In genomic region chr2:27826826-27827225, GRCm38 (mm10) we compare ENCODE assay signal across 30 mouse cellular contexts. TPM values are rescaled to one million over a fixed set of nuclear protein-coding genes. Genes with fewer than 3 reads are reported as not detected.
DNase-seq lines count a peak whose midpoint lies in the region; ATAC-seq lines count a peak whose summit lies in the region.
"Had no signal": no experiment of that assay in that cellular context is flagged by ENCODE, and none has a peak within 500 bp of the region (broad histone marks: within the 10 kb centered on the region; RNA-seq: fewer than 3 reads in every experiment).

No protein-coding gene starts in this region.

- no peak overlapping the region for H3K4me2 ChIP-seq in limb, embryonic 12.5 days
- no peak overlapping the region for H3K4me2 ChIP-seq in limb, embryonic 15.5 days
- H3K4me2 ChIP-seq: embryonic facial prominence, embryonic 12.5 days; heart, embryonic 15.5 days; hindbrain, embryonic 14.5 days; liver, embryonic 15.5 days; lung, embryonic 14.5 days; neural tube, embryonic 15.5 days had no signal

- H3K4me1 ChIP-seq in limb, embryonic 12.5 days (replicated peaks) = peaks cover 26% of the 10 kb centered on the region
- H3K4me1 ChIP-seq in limb, embryonic 10.5 days = peaks cover 15% of the 10 kb centered on the region
- H3K4me1 ChIP-seq in limb, embryonic 15.5 days = peaks cover 32% of the 10 kb centered on the region
- H3K4me1 ChIP-seq: embryonic facial prominence, embryonic 12.5 days; liver, embryonic 15.5 days; neural tube, embryonic 15.5 days had no signal

- H3K27me3 ChIP-seq in limb, embryonic 12.5 days = no peaks in the 10 kb centered on the region
- no peaks in the 10 kb centered on the region for H3K27me3 ChIP-seq in limb, embryonic 10.5 days (ENCODE audit: low read depth, poor library complexity, severe bottlenecking)
- H3K27me3 ChIP-seq in limb, embryonic 15.5 days = no peaks in the 10 kb centered on the region
- H3K27me3 ChIP-seq: embryonic facial prominence, embryonic 12.5 days; heart, embryonic 15.5 days; liver, embryonic 15.5 days; neural tube, embryonic 15.5 days had no signal

- no peaks in the 10 kb centered on the region for H3K9me3 ChIP-seq in limb, embryonic 12.5 days
- H3K9me3 ChIP-seq in limb, embryonic 10.5 days (replicated peaks) = no peaks in the 10 kb centered on the region
- no peaks in the 10 kb centered on the region for H3K9me3 ChIP-seq in limb, embryonic 15.5 days
- H3K9me3 ChIP-seq: embryonic facial prominence, embryonic 12.5 days; heart, embryonic 15.5 days; liver, embryonic 15.5 days; neural tube, embryonic 15.5 days had no signal

- intact Hi-C loops in heart, postnatal 10 days (cut with DNase I) = no loop called here
- intact Hi-C loops in left cerebral cortex, postnatal 4 days (cut with DNase I) = no loop called here

- H3K36me3 ChIP-seq in limb, embryonic 12.5 days = no peaks in the 10 kb centered on the region
- no peaks in the 10 kb centered on the region for H3K36me3 ChIP-seq in limb, embryonic 10.5 days
- H3K36me3 ChIP-seq in limb, embryonic 15.5 days = no peaks in the 10 kb centered on the region
- H3K36me3 ChIP-seq: embryonic facial prominence, embryonic 12.5 days; heart, embryonic 15.5 days; liver, embryonic 15.5 days; neural tube, embryonic 15.5 days had no signal

- peak; percentile 92 for DNase-seq in heart, adult 11 months
- no peak for DNase-seq in heart, postnatal 10 days
- DNase-seq in limb, embryonic 10.5 days (ENCODE audit: low spot score) = no peak
- DNase-seq in left cerebral cortex, postnatal 4 days = no peak
- DNase-seq: adrenal gland, adult 2 months; adrenal gland, postnatal 36 days; cerebellum, adult 9-10 months; cerebellum, postnatal 36 days; forebrain, postnatal 0 days; kidney, adult 11 months; kidney, postnatal 14 days; layer of hippocampus, adult 9-11 months; lung, embryonic 14.5 days; lung, postnatal 14 days; midbrain, embryonic 14.5 days; retina, postnatal 1 day; right cerebral cortex, postnatal 14 days; thymus, postnatal 14 days had no signal

- no peak overlapping the region for H3K4me3 ChIP-seq in limb, embryonic 12.5 days (replicated peaks)
- no peak overlapping the region for H3K4me3 ChIP-seq in limb, embryonic 10.5 days
- no peak overlapping the region for H3K4me3 ChIP-seq in limb, embryonic 15.5 days
- H3K4me3 ChIP-seq: embryonic facial prominence, embryonic 12.5 days; erythroblast, embryonic 14.5 days; heart, embryonic 15.5 days; liver, embryonic 15.5 days; neural tube, embryonic 15.5 days had no signal

- H3K9ac ChIP-seq in limb, embryonic 12.5 days (replicated peaks) = no peak overlapping the region
- no peak overlapping the region for H3K9ac ChIP-seq in limb, embryonic 15.5 days
- H3K9ac ChIP-seq: embryonic facial prominence, embryonic 12.5 days; forebrain, postnatal 0 days; heart, embryonic 15.5 days; hindbrain, embryonic 14.5 days; liver, embryonic 15.5 days; lung, embryonic 14.5 days; neural tube, embryonic 15.5 days had no signal

- H3K27ac ChIP-seq in limb, embryonic 12.5 days = 0 out of 2 replicates have a peak overlapping the region, but pooled peaks have one; percentile 8
- no peak overlapping the region for H3K27ac ChIP-seq in limb, embryonic 10.5 days
- H3K27ac ChIP-seq in limb, embryonic 15.5 days = peak overlapping the region; percentile 69
- H3K27ac ChIP-seq: embryonic facial prominence, embryonic 12.5 days; heart, embryonic 15.5 days; hindbrain, embryonic 14.5 days; liver, embryonic 15.5 days; neural tube, embryonic 15.5 days had no signal

- 92% methylated on average over 2 of the region's 2 CpGs for WGBS in limb, embryonic 12.5 days
- WGBS in limb, embryonic 10.5 days = 89% methylated on average over 2 of the region's 2 CpGs
- 68% methylated on average over 2 of the region's 2 CpGs for WGBS in limb, embryonic 15.5 days

- no peak for ATAC-seq in limb, embryonic 12.5 days (ENCODE audit: insufficient number of reproducible peaks, insufficient read depth, low FRiP score, low TSS enrichment, low read depth)
- no peak for ATAC-seq in limb, embryonic 15.5 days (ENCODE audit: insufficient number of reproducible peaks, low FRiP score, low TSS enrichment, low read depth)
- no peak for ATAC-seq in cerebellum, adult (ENCODE audit: insufficient number of reproducible peaks, low FRiP score, low TSS enrichment)
- ATAC-seq: CD4-positive, CD25-positive, alpha-beta regulatory T cell, adult 4 months; forebrain, postnatal 0 days; inflammation-experienced regulatory T-cells, adult 6 months had no signal

RNA-seq across cellular contexts. Expression of gene Col5a1, which starts 59.4 kb away (rescaled TPM):
- 100 to 1,000 TPM; 157 to 164 TPM for total RNA-seq in heart, postnatal 10 days (2021)
- polyA plus RNA-seq in limb, embryonic 12.5 days (2016; fragmentation: Nextera tagmentation; extraction: Ambion mirVana) = 59.1 and 65.0 TPM in 2 replicates
- polyA plus RNA-seq in limb, embryonic 10.5 days (2016; fragmentation: Nextera tagmentation; extraction: Ambion mirVana) = 13.5 and 21.4 TPM in 2 replicates
- 259 and 273 TPM in 2 replicates for polyA plus RNA-seq in limb, embryonic 15.5 days (2015; fragmentation: Nextera tagmentation; extraction: Ambion mirVana)
- total RNA-seq in left cerebral cortex, postnatal 4 days (2021) = 10 to 100 TPM; 11.1 to 12.4 TPM
- total RNA-seq: granulocyte monocyte progenitor cell, adult 5-6 weeks had no signal
- polyA plus RNA-seq: CD4-positive, CD25-positive, alpha-beta regulatory T cell, adult 4 months; inflammation-experienced regulatory T-cells, adult 6 months had no signal
